Mouse (Mus musculus) liver, postnatal 0 days (tissue): ENCODE measurements at regions not wholly inside any gene's neighbourhood (a gene's known extent, or its start where the extent isn't known, plus 50 kb on each side); places are given as distances from the start of the nearest gene placed in this dataset.

Source experiments
- ATAC-seq: fragments of 200-750 bp; cut with Nextera tagmentation; 2 replicates; pipeline ENCODE4 v1.8.0; 2017; ENCODE audit warnings: mild to moderate bottlenecking, moderate library complexity
- DNase-seq: peaks from one replicate; pipeline ENCODE4 v3.0.0-alpha.2; 2016
- H3K27ac ChIP-seq: fragments of 300-500 bp; sonication (generic); 2 replicates; pipeline ENCODE4 v1.5.1; 2014; ENCODE audit warnings: antibody characterized with exemption, moderate library complexity, mild to moderate bottlenecking, low read depth
- H3K27me3 ChIP-seq: fragments of 300-500 bp; sonication (generic); 2 replicates; pipeline ENCODE4 v1.6.1; 2014; ENCODE audit warnings: low read length, control low read depth, mixed read lengths; ENCODE audit not compliant: insufficient read depth
- H3K36me3 ChIP-seq: fragments of 300-500 bp; sonication (generic); replicated peaks from 2 replicates; pipeline ENCODE4 v1.6.1; 2014; ENCODE audit warnings: mild to moderate bottlenecking, control low read depth, low read length, moderate library complexity, mixed read lengths; ENCODE audit not compliant: insufficient read depth
- H3K4me1 ChIP-seq: fragments of 300-500 bp; sonication (generic); 2 replicates; pipeline ENCODE4 v1.6.1; 2014; ENCODE audit warnings: antibody characterized with exemption, mild to moderate bottlenecking, control low read depth; ENCODE audit not compliant: insufficient read depth
- H3K4me2 ChIP-seq: fragments of 300-500 bp; sonication (generic); 2 replicates; pipeline ENCODE4 v1.6.1; 2014; ENCODE audit warnings: low read depth, mild to moderate bottlenecking, low read length, moderate library complexity, mixed read lengths
- H3K4me3 ChIP-seq: fragments of 300-500 bp; sonication (generic); 2 replicates; pipeline ENCODE4 v1.5.1; 2014; ENCODE audit warnings: low read depth, low read length
- H3K9ac ChIP-seq: fragments of 300-500 bp; sonication (generic); replicated peaks from 2 replicates; pipeline ENCODE4 v1.6.1; 2014; ENCODE audit warnings: mild to moderate bottlenecking, moderate library complexity
- H3K9me3 ChIP-seq: fragments of 300-500 bp; sonication (generic); 2 replicates; pipeline ENCODE4 v1.6.1; 2016; ENCODE audit warnings: mild to moderate bottlenecking, control low read depth, low read length, mixed read lengths
- CTCF ChIP-seq: sonication (generic); IDR thresholded peaks from 2 replicates; pipeline ENCODE4 v1.5.1; 2016; ENCODE audit warnings: antibody characterized with exemption, low read depth
- EP300 ChIP-seq: IDR thresholded peaks from 2 replicates; pipeline ENCODE4 v1.6.1; 2016; ENCODE audit warnings: antibody characterized with exemption, low read depth, mild to moderate bottlenecking
- WGBS: fragments of 180-500 bp; shearing (Covaris S2); extraction: QIAGEN DNeasy Blood & Tissue Kit; methylation state at CpG from one replicate; pipeline ENCODE4 v1.1.7; 2014; ENCODE audit not compliant: insufficient replicate concordance; 5-methylcytosine and 5-hydroxymethylcytosine counted together

GRCm38 (mm10) chr6:94951971-94952768 is 164.9 kb upstream of the Kbtbd8 start:
- TF ChIP-seq EP300 (no peak), CTCF (no peak)
- ATAC-seq, result no peak

GRCm38 (mm10) chr6:94950944-94951343 is 166.1 kb upstream of the Kbtbd8 start:
- H3K9ac ChIP-seq, result no peak overlapping the region
- H3K4me1 ChIP-seq, result no peaks in the 10 kb centered on the region
- no peak for ATAC-seq
- no peaks in the 10 kb centered on the region for H3K36me3 ChIP-seq
- no peaks in the 10 kb centered on the region for H3K27me3 ChIP-seq
- no peak for DNase-seq
- 82% methylated on average over 5 of the region's 5 CpGs for WGBS
- H3K27ac ChIP-seq, result no peak overlapping the region
- H3K4me3 ChIP-seq, result no peak overlapping the region
- no peak for TF ChIP-seq EP300
- no peaks in the 10 kb centered on the region; the same call in 1 of the 2 replicates for H3K9me3 ChIP-seq
- no peak overlapping the region for H3K4me2 ChIP-seq

More at GRCm38 (mm10) chr6:94951971-94952768, 164.9 kb upstream of the Kbtbd8 start:
- Histone ChIP-seq H3K4me3 (no peak overlapping the region), H3K27me3 (no peaks in the 10 kb centered on the region), H3K27ac (no peak overlapping the region), H3K4me2 (no peak overlapping the region), H3K4me1 (no peaks in the 10 kb centered on the region), H3K36me3 (no peaks in the 10 kb centered on the region), H3K9me3 (no peaks in the 10 kb centered on the region; the same call in 1 of the 2 replicates), H3K9ac (no peak overlapping the region)
- DNase-seq, result no peak
- WGBS, result 81% methylated on average over 7 of the region's 7 CpGs

- TF ChIP-seq CTCF, result no peak
- no peak for TF ChIP-seq EP300
- Histone ChIP-seq H3K27me3 (no peaks in the 10 kb centered on the region), H3K4me3 (no peak overlapping the region), H3K36me3 (no peaks in the 10 kb centered on the region), H3K9ac (no peak overlapping the region), H3K9me3 (no peaks in the 10 kb centered on the region; the same call in 1 of the 2 replicates), H3K4me2 (no peak overlapping the region), H3K27ac (no peak overlapping the region), H3K4me1 (no peaks in the 10 kb centered on the region)
- whole genome bisulfite sequencing, result 82% methylated on average over 2 of the region's 2 CpGs
- no peak for ATAC-seq
- DNase-seq, result no peak
Measured at GRCm38 (mm10) chr6:94950319-94950718, 166.7 kb upstream of the Kbtbd8 start.

- ATAC-seq (no peak), DNase-seq (no peak)
- H3K4me1 ChIP-seq, result no peaks in the 10 kb centered on the region
- no peaks in the 10 kb centered on the region for H3K27me3 ChIP-seq
- no peaks in the 10 kb centered on the region for H3K9me3 ChIP-seq
- no peak overlapping the region for H3K9ac ChIP-seq
- H3K36me3 ChIP-seq, result no peaks in the 10 kb centered on the region
- TF ChIP-seq EP300, result no peak
- no peak for TF ChIP-seq CTCF
- H3K4me2 ChIP-seq, result no peak overlapping the region
- WGBS, result 76% methylated on average over 6 of the region's 6 CpGs
- no peak overlapping the region for H3K4me3 ChIP-seq
- no peak overlapping the region for H3K27ac ChIP-seq
Measured at GRCm38 (mm10) chr6:94946352-94946900, 170.6 kb upstream of the Kbtbd8 start.

GRCm38 (mm10) chr6:94945715-94946114 is 171.3 kb upstream of the Kbtbd8 start:
- no peak overlapping the region for H3K4me2 ChIP-seq
- no peak overlapping the region for H3K4me3 ChIP-seq
- no peaks in the 10 kb centered on the region for H3K27me3 ChIP-seq
- no peaks in the 10 kb centered on the region for H3K9me3 ChIP-seq
- H3K9ac ChIP-seq, result no peak overlapping the region
- DNase-seq (no peak), ATAC-seq (no peak)
- TF ChIP-seq CTCF (no peak), EP300 (no peak)
- H3K27ac ChIP-seq, result no peak overlapping the region
- WGBS, result 65% methylated on average over 5 of the region's 5 CpGs
- H3K4me1 ChIP-seq, result no peaks in the 10 kb centered on the region
- H3K36me3 ChIP-seq, result no peaks in the 10 kb centered on the region

GRCm38 (mm10) chr6:94944196-94944595 is 172.8 kb upstream of the Kbtbd8 start:
- TF ChIP-seq EP300 (no peak), CTCF (no peak)
- Histone ChIP-seq H3K4me3 (no peak overlapping the region), H3K27me3 (no peaks in the 10 kb centered on the region), H3K4me2 (no peak overlapping the region), H3K36me3 (no peaks in the 10 kb centered on the region), H3K9me3 (no peaks in the 10 kb centered on the region), H3K9ac (no peak overlapping the region), H3K27ac (no peak overlapping the region), H3K4me1 (no peaks in the 10 kb centered on the region)
- DNase-seq (no peak), ATAC-seq (no peak)
- 52% methylated on average over 4 of the region's 4 CpGs for WGBS
